Mouse (Mus musculus) cortical plate, adult 2 months (tissue): ENCODE results near the gene Cpe.

Experiments used
- CTCF ChIP-seq: fragments of 200-500 bp; IDR thresholded peaks from 2 replicates; pipeline ENCODE4 v1.5.1; 2011; ENCODE audit warnings: mild to moderate bottlenecking, control low read depth, low read length; ENCODE audit not compliant: insufficient read depth; ENCODE audit errors: extremely low read depth
- POLR2A ChIP-seq: fragments of 200-500 bp; IDR thresholded peaks from 2 replicates; pipeline ENCODE4 v1.6.1; 2011; ENCODE audit warnings: mild to moderate bottlenecking, low read length, control low read depth; ENCODE audit not compliant: insufficient read depth; ENCODE audit errors: extremely low read depth

GRCm38 (mm10) chr8:64646421-64646820 lies 46.4 kb downstream of the Cpe start:
- TF ChIP-seq CTCF (no peak), POLR2A (no peak)
